Mouse (Mus musculus): Measurements from ENCODE around the gene Smad5. TPM values are rescaled to one million over a fixed set of nuclear protein-coding genes. Genes with fewer than 3 reads are reported as not detected.

Smad5 gene
- polyA plus RNA-seq, 1 experiment from 2014 or later, result 62.2 TPM

DNA sequence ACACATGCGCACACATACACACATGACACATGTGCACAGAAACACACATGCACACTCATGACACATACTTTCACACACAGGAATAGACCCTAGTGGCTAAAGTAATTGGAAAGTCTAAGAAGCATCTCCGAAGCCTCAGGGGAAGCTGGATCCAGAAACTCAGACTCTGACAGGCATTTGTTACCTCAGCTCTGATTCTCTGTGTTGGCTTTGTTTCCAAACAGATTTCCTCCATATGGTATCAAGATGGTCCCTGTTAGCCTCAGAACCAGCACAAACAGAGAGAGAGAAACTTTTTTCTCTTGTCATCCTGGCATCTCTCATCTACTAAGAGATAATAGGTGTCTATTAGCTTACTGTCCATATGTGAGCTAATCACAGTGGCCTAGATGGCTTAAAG is 5.6 kb upstream of the Smad5 start:
- Histone ChIP-seq H3K27ac (ENCODE audit: low read depth, low read length) (no peak overlapping the region), H3K4me3 (ENCODE audit: low read length) (no peak overlapping the region), H3K4me2 (replicated peaks; ENCODE audit: low read depth, low read length) (no peak overlapping the region), H3K9me3 (ENCODE audit: control insufficient read depth, low read length) (0 out of 2 replicates have a peak, but pooled peaks cover 2% of the 10 kb centered on the region), H3K36me3 (ENCODE audit: control insufficient read depth, insufficient read depth, low read length) (no peaks in the 10 kb centered on the region), H3K9ac (ENCODE audit: low read depth, low read length) (no peak overlapping the region; the same call in 1 of the 2 replicates), H3K27me3 (ENCODE audit: control insufficient read depth, insufficient read depth, low read length) (no peaks in the 10 kb centered on the region), H3K4me1 (ENCODE audit: control insufficient read depth, insufficient read depth, low read length) (peaks cover 15% of the 10 kb centered on the region)
- no peak for ATAC-seq (ENCODE audit: low FRiP score, low TSS enrichment)
- WGBS, result 89% methylated on average over 2 of the region's 2 CpGs

DNA sequence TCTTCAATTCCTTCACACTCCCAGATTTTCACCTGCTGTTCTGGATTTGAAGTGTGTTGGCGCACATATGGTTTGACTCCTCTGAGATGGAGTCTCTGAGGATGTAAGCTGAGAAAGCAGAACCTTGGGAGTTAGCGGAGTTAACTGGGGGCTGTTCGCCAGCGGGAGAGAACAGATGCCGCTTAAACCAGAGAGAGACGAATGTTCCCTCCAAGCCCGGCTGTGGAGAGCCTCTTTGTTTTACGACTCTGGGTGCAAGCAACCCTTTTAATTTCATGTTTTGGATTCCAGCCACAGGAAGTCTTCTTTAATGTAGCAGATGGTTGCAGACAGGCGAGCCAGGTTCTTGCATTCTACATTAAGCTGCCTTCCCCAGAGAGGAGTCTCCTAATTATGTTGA is 4.4 kb upstream of the Smad5 start:
- H3K27ac ChIP-seq (ENCODE audit: low read depth, low read length), result peak overlapping the region; percentile 44; the same call in 1 of the 2 replicates
- no peaks in the 10 kb centered on the region for H3K36me3 ChIP-seq (ENCODE audit: control insufficient read depth, insufficient read depth, low read length)
- no peak overlapping the region for H3K9ac ChIP-seq (ENCODE audit: low read depth, low read length)
- peaks cover 18% of the 10 kb centered on the region for H3K4me1 ChIP-seq (ENCODE audit: control insufficient read depth, insufficient read depth, low read length)
- 3% methylated on average over 9 of the region's 9 CpGs for WGBS
- H3K4me2 ChIP-seq (replicated peaks; ENCODE audit: low read depth, low read length), result no peak overlapping the region
- H3K4me3 ChIP-seq (ENCODE audit: low read length), result no peak overlapping the region
- no peaks in the 10 kb centered on the region for H3K27me3 ChIP-seq (ENCODE audit: control insufficient read depth, insufficient read depth, low read length)
- peak; percentile 29; the same call in 1 of the 2 replicates for ATAC-seq (ENCODE audit: low FRiP score, low TSS enrichment)
- 0 out of 2 replicates have a peak, but pooled peaks cover 2% of the 10 kb centered on the region for H3K9me3 ChIP-seq (ENCODE audit: control insufficient read depth, low read length)

DNA sequence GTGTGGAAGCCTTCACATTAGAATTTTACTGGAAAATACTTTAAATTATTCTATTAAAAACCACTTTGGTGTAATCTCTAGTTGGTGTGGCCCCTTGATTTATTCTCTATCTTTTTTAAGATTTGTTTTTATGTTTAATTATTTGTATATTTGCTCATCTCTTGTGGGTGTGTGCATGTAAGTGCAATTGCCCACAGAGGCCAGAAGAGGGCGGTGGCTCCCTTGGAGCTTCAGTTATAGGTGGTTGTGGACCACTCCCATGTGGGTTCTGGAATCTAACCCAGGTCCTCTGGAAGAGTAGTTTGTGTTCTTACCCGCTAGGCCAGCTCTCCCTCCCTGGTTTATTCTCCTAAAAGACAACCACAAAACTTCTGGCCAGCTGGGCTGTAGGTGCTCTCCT is 3.4 kb upstream of the Smad5 start:
- Histone ChIP-seq H3K36me3 (ENCODE audit: control insufficient read depth, insufficient read depth, low read length) (no peaks in the 10 kb centered on the region), H3K27ac (ENCODE audit: low read depth, low read length) (peak overlapping the region; percentile 38; the same call in 1 of the 2 replicates), H3K9me3 (ENCODE audit: control insufficient read depth, low read length) (0 out of 2 replicates have a peak, but pooled peaks cover 2% of the 10 kb centered on the region), H3K4me2 (replicated peaks; ENCODE audit: low read depth, low read length) (no peak overlapping the region), H3K27me3 (ENCODE audit: control insufficient read depth, insufficient read depth, low read length) (no peaks in the 10 kb centered on the region), H3K4me1 (ENCODE audit: control insufficient read depth, insufficient read depth, low read length) (peaks cover 22% of the 10 kb centered on the region), H3K4me3 (ENCODE audit: low read length) (no peak overlapping the region), H3K9ac (ENCODE audit: low read depth, low read length) (no peak overlapping the region)
- WGBS, result 94% methylated on average over 2 of the region's 2 CpGs
- ATAC-seq (ENCODE audit: low FRiP score, low TSS enrichment), result no peak

DNA sequence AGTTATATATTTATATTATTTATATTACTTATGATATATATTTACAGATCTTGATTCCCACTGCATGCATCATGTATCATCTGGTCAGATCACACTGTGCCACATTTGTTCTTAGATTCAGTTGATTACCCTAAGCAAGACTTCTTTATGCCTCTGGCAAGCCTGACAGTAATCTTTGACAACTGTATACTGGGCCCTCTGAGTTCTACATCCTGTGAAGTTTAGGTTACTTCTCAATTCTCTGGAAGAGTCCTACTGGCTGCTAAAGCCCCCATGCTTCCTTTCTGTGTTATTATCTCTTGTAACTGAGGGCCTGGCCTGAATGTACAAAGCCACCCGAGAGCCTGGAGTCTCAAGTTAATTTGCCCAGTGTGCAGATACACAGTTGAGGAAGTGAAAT is 1.8 kb upstream of the Smad5 start:
- WGBS, result 67% methylated on average over 1 of the region's 1 CpGs
- Histone ChIP-seq H3K27me3 (ENCODE audit: control insufficient read depth, insufficient read depth, low read length) (no peaks in the 10 kb centered on the region), H3K27ac (ENCODE audit: low read depth, low read length) (no peak overlapping the region), H3K4me1 (ENCODE audit: control insufficient read depth, insufficient read depth, low read length) (peaks cover 37% of the 10 kb centered on the region), H3K4me2 (replicated peaks; ENCODE audit: low read depth, low read length) (no peak overlapping the region), H3K9me3 (ENCODE audit: control insufficient read depth, low read length) (0 out of 2 replicates have a peak, but pooled peaks cover 2% of the 10 kb centered on the region), H3K36me3 (ENCODE audit: control insufficient read depth, insufficient read depth, low read length) (peaks cover 3% of the 10 kb centered on the region; the same call in 1 of the 2 replicates), H3K9ac (ENCODE audit: low read depth, low read length) (no peak overlapping the region), H3K4me3 (ENCODE audit: low read length) (no peak overlapping the region)
- no peak for ATAC-seq (ENCODE audit: low FRiP score, low TSS enrichment)

DNA sequence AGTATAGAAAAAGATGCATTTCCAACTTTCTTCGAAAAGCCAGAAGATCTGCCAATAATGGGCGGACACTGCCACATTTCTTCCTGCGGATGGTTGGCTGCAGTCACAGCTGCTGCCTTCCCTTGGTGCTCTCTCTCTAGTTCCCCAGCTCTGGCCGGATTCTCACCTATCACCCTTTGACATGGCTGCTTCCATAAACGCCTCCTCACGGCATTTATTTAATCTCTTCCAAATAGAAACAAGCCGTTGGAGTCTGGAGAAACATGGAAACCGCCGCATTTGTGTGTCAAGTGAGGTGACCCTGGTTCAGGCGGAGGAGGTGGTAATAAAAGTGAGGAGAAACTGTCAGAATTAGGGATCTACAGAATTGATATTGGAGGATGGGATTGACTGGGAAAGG is 886 bp upstream of the Smad5 start:
- Histone ChIP-seq H3K9ac (ENCODE audit: low read depth, low read length) (no peak overlapping the region), H3K9me3 (ENCODE audit: control insufficient read depth, low read length) (0 out of 2 replicates have a peak, but pooled peaks cover 2% of the 10 kb centered on the region), H3K36me3 (ENCODE audit: control insufficient read depth, insufficient read depth, low read length) (peaks cover 7% of the 10 kb centered on the region), H3K4me1 (ENCODE audit: control insufficient read depth, insufficient read depth, low read length) (peaks cover 32% of the 10 kb centered on the region), H3K4me2 (replicated peaks; ENCODE audit: low read depth, low read length) (peak overlapping the region; percentile 49; the same call in 1 of the 2 replicates), H3K27ac (ENCODE audit: low read depth, low read length) (peak overlapping the region; percentile 10; the same call in 1 of the 2 replicates), H3K4me3 (ENCODE audit: low read length) (no peak overlapping the region; the same call in 1 of the 2 replicates), H3K27me3 (ENCODE audit: control insufficient read depth, insufficient read depth, low read length) (no peaks in the 10 kb centered on the region)
- ATAC-seq (ENCODE audit: low FRiP score, low TSS enrichment), result no peak
- 31% methylated on average over 10 of the region's 10 CpGs for WGBS

DNA sequence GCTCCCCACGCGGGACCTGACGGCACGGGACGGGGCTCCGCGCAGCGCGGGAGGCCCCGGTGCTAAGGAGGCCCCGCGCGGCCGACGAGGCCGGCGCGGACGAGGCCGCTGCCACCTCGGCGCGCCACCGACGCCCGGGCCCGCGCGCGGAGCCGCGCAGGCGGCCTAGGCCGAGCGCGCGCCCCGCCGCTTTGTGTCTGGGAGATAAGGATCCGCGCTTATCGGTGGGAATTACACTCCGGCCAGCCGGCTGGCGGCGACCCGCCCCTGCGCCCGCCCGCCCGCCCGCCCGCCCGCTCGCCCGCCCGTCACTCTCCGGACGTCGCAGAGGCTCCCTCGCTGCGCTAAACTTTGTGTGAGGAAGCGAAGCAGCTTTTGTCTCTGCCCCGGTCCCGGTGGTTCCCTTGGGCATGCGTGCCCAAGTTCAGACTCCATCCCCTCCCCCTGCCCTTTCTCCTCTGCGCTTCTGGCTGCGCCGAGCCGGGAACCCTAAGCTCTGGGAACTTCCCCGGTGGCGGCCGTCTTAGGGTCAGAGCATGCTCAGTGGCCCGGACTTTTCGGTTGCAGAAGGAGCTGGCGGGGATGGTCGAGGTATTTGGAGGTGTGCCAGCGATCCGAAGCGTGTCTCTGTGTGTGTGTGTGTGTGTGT is 536 bp downstream of the Smad5 start:
- 0 out of 2 replicates have a peak, but pooled peaks cover 2% of the 10 kb centered on the region for H3K9me3 ChIP-seq (ENCODE audit: control insufficient read depth, low read length)
- H3K36me3 ChIP-seq (ENCODE audit: control insufficient read depth, insufficient read depth, low read length), result peaks cover 13% of the 10 kb centered on the region
- peaks cover 29% of the 10 kb centered on the region for H3K4me1 ChIP-seq (ENCODE audit: control insufficient read depth, insufficient read depth, low read length)
- H3K4me2 ChIP-seq (replicated peaks; ENCODE audit: low read depth, low read length), result peak overlapping the region; percentile 83
- H3K27ac ChIP-seq (ENCODE audit: low read depth, low read length), result peak overlapping the region; percentile 98
- peak overlapping the region; percentile 79 for H3K4me3 ChIP-seq (ENCODE audit: low read length)
- WGBS, result under 1% methylated on average over 68 of the region's 80 CpGs
- peak overlapping the region; percentile 98 for H3K9ac ChIP-seq (ENCODE audit: low read depth, low read length)
- peak; percentile 72 for ATAC-seq (ENCODE audit: low FRiP score, low TSS enrichment)
- no peaks in the 10 kb centered on the region for H3K27me3 ChIP-seq (ENCODE audit: control insufficient read depth, insufficient read depth, low read length)

DNA sequence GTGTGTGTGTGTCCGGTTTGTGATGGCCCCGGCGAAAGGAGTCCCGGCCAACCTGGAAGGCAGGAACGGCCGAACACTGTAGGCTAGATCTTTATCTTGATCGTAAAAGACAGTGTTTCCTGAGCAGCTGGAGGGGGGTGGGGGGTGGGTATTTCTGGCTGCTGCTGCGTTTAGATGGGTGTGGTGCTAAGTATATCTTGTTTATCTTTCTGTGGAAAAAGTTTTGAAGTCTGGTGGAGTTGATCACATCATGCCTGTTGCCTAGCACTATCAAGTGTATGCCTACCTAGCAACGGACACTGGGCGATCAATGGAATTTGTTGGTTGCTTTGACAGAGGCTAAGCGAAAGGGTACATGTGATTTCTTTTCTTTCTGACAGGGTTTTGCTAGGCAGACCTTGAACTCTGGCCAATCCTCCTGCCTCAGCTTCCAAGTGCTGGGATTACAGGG is 1.1 kb downstream of the Smad5 start:
- Histone ChIP-seq H3K27me3 (ENCODE audit: control insufficient read depth, insufficient read depth, low read length) (no peaks in the 10 kb centered on the region), H3K4me2 (replicated peaks; ENCODE audit: low read depth, low read length) (peak overlapping the region; percentile 83), H3K27ac (ENCODE audit: low read depth, low read length) (peak overlapping the region; percentile 98), H3K36me3 (ENCODE audit: control insufficient read depth, insufficient read depth, low read length) (peaks cover 13% of the 10 kb centered on the region), H3K4me3 (ENCODE audit: low read length) (peak overlapping the region; percentile 79), H3K4me1 (ENCODE audit: control insufficient read depth, insufficient read depth, low read length) (peaks cover 29% of the 10 kb centered on the region), H3K9me3 (ENCODE audit: control insufficient read depth, low read length) (0 out of 2 replicates have a peak, but pooled peaks cover 2% of the 10 kb centered on the region), H3K9ac (ENCODE audit: low read depth, low read length) (peak overlapping the region; percentile 98)
- WGBS, result 1% methylated on average over 11 of the region's 11 CpGs
- ATAC-seq (ENCODE audit: low FRiP score, low TSS enrichment), result peak; percentile 50

DNA sequence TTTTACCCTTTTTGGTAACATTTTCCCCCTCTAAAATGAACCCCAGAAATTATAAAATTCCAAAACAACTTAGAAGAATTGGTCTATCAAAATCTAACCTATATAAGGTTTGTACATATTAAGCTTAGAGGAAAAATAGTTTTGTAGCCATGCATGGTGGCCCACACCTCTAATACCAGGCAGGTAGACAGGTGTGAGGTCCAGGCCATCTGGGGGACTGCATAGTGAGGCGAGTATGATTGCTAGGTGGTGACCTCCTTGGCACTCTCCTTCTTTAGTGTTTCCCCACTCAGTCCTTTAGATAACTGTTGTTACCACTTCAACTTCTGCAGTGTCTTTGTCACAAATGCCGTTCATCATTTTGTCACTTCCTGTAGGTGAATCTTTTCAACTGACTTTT is 1.8 kb downstream of the Smad5 start:
- peak overlapping the region; percentile 83 for H3K4me2 ChIP-seq (replicated peaks; ENCODE audit: low read depth, low read length)
- peak overlapping the region; percentile 79 for H3K4me3 ChIP-seq (ENCODE audit: low read length)
- no peaks in the 10 kb centered on the region for H3K9me3 ChIP-seq (ENCODE audit: control insufficient read depth, low read length)
- no peak for ATAC-seq (ENCODE audit: low FRiP score, low TSS enrichment)
- H3K36me3 ChIP-seq (ENCODE audit: control insufficient read depth, insufficient read depth, low read length), result peaks cover 20% of the 10 kb centered on the region
- peaks cover 35% of the 10 kb centered on the region for H3K4me1 ChIP-seq (ENCODE audit: control insufficient read depth, insufficient read depth, low read length)
- WGBS, result 61% methylated on average over 2 of the region's 2 CpGs
- peak overlapping the region; percentile 98 for H3K9ac ChIP-seq (ENCODE audit: low read depth, low read length)
- H3K27ac ChIP-seq (ENCODE audit: low read depth, low read length), result no peak overlapping the region
- H3K27me3 ChIP-seq (ENCODE audit: control insufficient read depth, insufficient read depth, low read length), result no peaks in the 10 kb centered on the region

DNA sequence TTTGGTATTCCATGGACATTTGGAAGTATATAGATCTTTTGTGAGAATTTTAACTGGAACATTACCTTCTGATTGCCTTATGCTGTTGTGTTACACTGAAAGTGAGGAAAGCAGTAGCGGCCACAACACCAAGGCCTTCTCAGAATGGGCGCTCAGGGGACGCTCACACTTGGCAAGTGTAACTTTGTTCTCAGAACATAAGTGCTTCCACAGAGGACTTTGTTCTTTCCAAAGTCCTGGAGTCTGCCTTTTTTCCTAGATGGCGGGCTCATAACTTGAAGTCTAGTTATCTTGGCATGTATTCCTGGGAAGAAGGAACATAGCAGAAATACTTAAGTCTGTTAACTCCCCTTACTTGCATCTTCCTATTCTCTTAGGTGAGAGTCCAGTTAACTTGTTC is 4.3 kb downstream of the Smad5 start:
- H3K4me2 ChIP-seq (replicated peaks; ENCODE audit: low read depth, low read length), result no peak overlapping the region
- WGBS, result 96% methylated on average over 4 of the region's 4 CpGs

More for the DNA sequence above, 4.3 kb downstream of the Smad5 start:
- H3K4me1 ChIP-seq (ENCODE audit: control insufficient read depth, insufficient read depth, low read length), result peaks cover 29% of the 10 kb centered on the region
- H3K27me3 ChIP-seq (ENCODE audit: control insufficient read depth, insufficient read depth, low read length), result no peaks in the 10 kb centered on the region
- H3K27ac ChIP-seq (ENCODE audit: low read depth, low read length), result no peak overlapping the region
- no peak for ATAC-seq (ENCODE audit: low FRiP score, low TSS enrichment)
- no peak overlapping the region for H3K9ac ChIP-seq (ENCODE audit: low read depth, low read length)
- peaks cover 23% of the 10 kb centered on the region for H3K36me3 ChIP-seq (ENCODE audit: control insufficient read depth, insufficient read depth, low read length)
- H3K9me3 ChIP-seq (ENCODE audit: control insufficient read depth, low read length), result no peaks in the 10 kb centered on the region
- no peak overlapping the region for H3K4me3 ChIP-seq (ENCODE audit: low read length)
